Mouse (Mus musculus) limb, embryonic 14.5 days (tissue): ENCODE measurements at regions not wholly inside any gene's neighbourhood (a gene's known extent, or its start where the extent isn't known, plus 50 kb on each side); places are given as distances from the start of the nearest gene placed in this dataset.

Experiments
- ATAC-seq: fragments of 200-750 bp; cut with Nextera tagmentation; 2 replicates; pipeline ENCODE4 v1.8.0; 2017; ENCODE audit warnings: low read depth, moderate number of reproducible peaks, moderate TSS enrichment; ENCODE audit not compliant: low FRiP score
- DNase-seq: peaks from one replicate; pipeline ENCODE4 v3.0.0-alpha.2; 2015; ENCODE audit warnings: low spot score
- H3K27ac ChIP-seq: fragments of 300-500 bp; sonication (generic); replicated peaks from 2 replicates; pipeline ENCODE4 v1.5.1; 2014; ENCODE audit warnings: low read depth, mild to moderate bottlenecking, low read length, moderate library complexity, mixed read lengths
- H3K27me3 ChIP-seq: fragments of 300-500 bp; sonication (generic); 2 replicates; pipeline ENCODE4 v1.6.1; 2014; ENCODE audit warnings: low read length, mixed read lengths; ENCODE audit not compliant: control insufficient read depth, insufficient read depth
- H3K36me3 ChIP-seq: fragments of 300-500 bp; sonication (generic); 2 replicates; pipeline ENCODE4 v1.6.1; 2014; ENCODE audit warnings: mild to moderate bottlenecking, low read length, moderate library complexity, mixed read lengths; ENCODE audit not compliant: control insufficient read depth, insufficient read depth
- H3K4me1 ChIP-seq: fragments of 300-500 bp; sonication (generic); 2 replicates; pipeline ENCODE4 v1.6.1; 2014; ENCODE audit warnings: antibody characterized with exemption, low read length, mixed read lengths; ENCODE audit not compliant: control insufficient read depth, insufficient read depth
- H3K4me2 ChIP-seq: fragments of 300-500 bp; sonication (generic); replicated peaks from 2 replicates; pipeline ENCODE4 v1.6.1; 2014; ENCODE audit warnings: low read depth, mild to moderate bottlenecking, low read length, moderate library complexity; ENCODE audit not compliant: severe bottlenecking
- H3K4me3 ChIP-seq: fragments of 300-500 bp; sonication (generic); replicated peaks from 2 replicates; pipeline ENCODE4 v1.5.1; 2014; ENCODE audit warnings: low read length
- H3K9ac ChIP-seq: fragments of 300-500 bp; sonication (generic); 2 replicates; pipeline ENCODE4 v1.6.1; 2014; ENCODE audit warnings: mild to moderate bottlenecking, low read depth, low read length, moderate library complexity; ENCODE audit not compliant: severe bottlenecking
- H3K9me3 ChIP-seq: fragments of 300-500 bp; sonication (generic); 2 replicates; pipeline ENCODE4 v1.6.1; 2016; ENCODE audit warnings: low read length; ENCODE audit not compliant: control insufficient read depth
- POLR2A ChIP-seq: fragments of 200-500 bp; IDR thresholded peaks from 2 replicates; pipeline ENCODE4 v1.8.0; 2012; ENCODE audit warnings: inconsistent platforms, mild to moderate bottlenecking, moderate library complexity, borderline replicate concordance; ENCODE audit not compliant: insufficient read depth, insufficient read length; ENCODE audit errors: extremely low read depth
- WGBS: fragments of 180-500 bp; shearing (Covaris S2); extraction: QIAGEN DNeasy Blood & Tissue Kit; methylation state at CpG from one replicate; pipeline ENCODE4 v1.1.7; 2014; 5-methylcytosine and 5-hydroxymethylcytosine counted together

DNA sequence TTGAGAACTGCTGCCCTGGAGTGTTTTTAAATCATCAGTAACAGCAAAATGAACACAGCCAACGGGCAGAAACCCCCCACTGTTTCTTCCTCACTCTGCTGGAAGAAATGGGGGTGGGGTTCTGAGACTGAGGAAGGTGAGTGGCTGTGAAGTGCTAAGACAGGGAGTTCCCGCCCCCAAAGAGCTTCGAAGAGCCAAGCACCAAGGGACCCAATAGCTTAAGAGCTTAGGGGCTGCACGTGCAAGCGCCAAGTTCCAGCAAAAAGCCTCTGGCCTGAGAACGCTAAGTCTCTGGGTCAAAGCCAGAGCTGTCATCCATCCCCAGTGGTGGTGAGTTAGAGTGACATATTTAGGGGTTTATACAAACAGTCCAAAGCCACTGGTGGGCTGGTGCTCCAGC, 55.1 kb upstream of the Pcbd1 start:
- Histone ChIP-seq H3K36me3 (no peaks in the 10 kb centered on the region), H3K4me2 (no peak overlapping the region), H3K9me3 (no peaks in the 10 kb centered on the region), H3K9ac (no peak overlapping the region), H3K4me3 (no peak overlapping the region), H3K4me1 (no peaks in the 10 kb centered on the region), H3K27me3 (no peaks in the 10 kb centered on the region), H3K27ac (no peak overlapping the region)
- ATAC-seq (peak; percentile 23; the same call in 1 of the 2 replicates), DNase-seq (peak; percentile 17)
- WGBS: 29% methylated on average over 6 of the region's 6 CpGs
- no peak for TF ChIP-seq POLR2A

- H3K4me3 ChIP-seq: no peak overlapping the region
- no peak overlapping the region for H3K27ac ChIP-seq
- WGBS: 81% methylated on average over 5 of the region's 5 CpGs
- no peak overlapping the region for H3K9ac ChIP-seq
- no peak for TF ChIP-seq POLR2A
- no peaks in the 10 kb centered on the region for H3K27me3 ChIP-seq
- H3K4me2 ChIP-seq: no peak overlapping the region
- no peak for DNase-seq
- ATAC-seq: no peak
- no peaks in the 10 kb centered on the region for H3K9me3 ChIP-seq
- no peaks in the 10 kb centered on the region for H3K36me3 ChIP-seq
- H3K4me1 ChIP-seq: no peaks in the 10 kb centered on the region
Observed at GRCm38 (mm10) chr10:61028598-61028997, 60.5 kb upstream of the Pcbd1 start.

DNA sequence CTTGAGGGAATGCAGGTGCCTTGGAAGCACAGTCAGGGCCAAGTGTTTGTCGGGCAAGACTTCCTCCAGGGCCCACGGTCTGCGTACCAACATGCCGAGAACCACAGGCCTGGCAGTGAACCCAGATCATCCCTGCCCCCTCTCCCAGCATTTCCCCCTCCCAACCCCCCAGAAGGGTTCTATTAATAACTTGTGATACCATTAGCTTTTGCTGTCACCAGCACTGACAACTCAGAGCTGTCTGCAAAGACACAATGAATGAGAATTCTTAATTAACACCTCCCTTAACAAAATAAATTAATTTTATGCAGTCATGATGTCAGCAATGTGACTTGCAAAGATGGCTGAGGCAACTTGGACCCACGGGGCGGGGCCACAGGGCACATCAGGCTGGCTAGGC, 61.9 kb upstream of the Pcbd1 start:
- 83% methylated on average over 6 of the region's 6 CpGs for WGBS

DNA sequence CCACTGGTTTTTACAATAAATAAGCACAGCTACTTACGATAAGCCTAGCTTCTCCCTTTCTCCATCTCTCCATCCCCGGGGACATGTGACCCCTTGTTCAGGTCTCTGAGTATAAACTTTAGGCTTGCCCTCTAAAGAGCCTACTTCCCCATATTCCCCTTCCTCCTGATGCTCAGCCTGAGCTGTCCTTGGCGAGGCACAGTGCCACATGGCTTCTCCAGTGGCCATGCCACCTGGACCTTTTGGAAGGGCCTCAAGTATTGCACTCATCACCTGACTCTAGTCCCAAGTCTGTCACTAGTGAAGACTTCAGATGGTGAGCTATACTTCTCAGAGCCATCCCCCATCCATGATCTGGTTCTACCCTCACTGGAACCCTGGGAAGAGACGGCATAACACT, 64.1 kb upstream of the Pcbd1 start:
- Histone ChIP-seq H3K4me1 (no peaks in the 10 kb centered on the region), H3K9ac (no peak overlapping the region), H3K4me2 (no peak overlapping the region), H3K9me3 (no peaks in the 10 kb centered on the region), H3K36me3 (no peaks in the 10 kb centered on the region), H3K4me3 (no peak overlapping the region), H3K27ac (no peak overlapping the region), H3K27me3 (no peaks in the 10 kb centered on the region)
- ATAC-seq (no peak), DNase-seq (no peak)
- TF ChIP-seq POLR2A: no peak
- 74% methylated on average over 4 of the region's 4 CpGs for WGBS

More for the DNA sequence above, 61.9 kb upstream of the Pcbd1 start:
- DNase-seq (no peak), ATAC-seq (no peak)
- Histone ChIP-seq H3K27me3 (no peaks in the 10 kb centered on the region), H3K4me1 (no peaks in the 10 kb centered on the region), H3K36me3 (no peaks in the 10 kb centered on the region), H3K9ac (no peak overlapping the region), H3K9me3 (no peaks in the 10 kb centered on the region), H3K4me2 (no peak overlapping the region), H3K4me3 (no peak overlapping the region), H3K27ac (no peak overlapping the region)
- TF ChIP-seq POLR2A: no peak

DNA sequence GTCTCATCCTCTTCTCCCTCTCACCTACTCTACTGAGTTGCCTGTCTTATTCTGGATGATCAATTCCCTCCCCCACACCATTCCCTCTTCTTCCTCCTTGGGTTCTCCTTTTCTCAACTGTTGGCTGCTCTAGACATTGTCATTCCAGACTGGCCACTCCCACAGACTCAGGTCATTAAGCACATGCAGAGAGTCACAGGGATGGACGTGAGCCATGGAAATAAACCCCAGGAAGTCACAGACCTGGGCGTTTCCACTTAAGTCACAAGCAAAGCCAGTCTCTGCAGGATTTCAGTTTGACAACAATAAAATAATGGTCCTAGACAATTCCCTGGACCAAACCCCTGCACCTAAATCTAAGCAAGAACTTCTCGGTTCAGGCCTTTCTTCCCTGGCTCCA, 65.0 kb upstream of the Pcbd1 start:
- no peak for ATAC-seq
- no peak overlapping the region for H3K9ac ChIP-seq
- H3K4me2 ChIP-seq: no peak overlapping the region
- H3K36me3 ChIP-seq: no peaks in the 10 kb centered on the region
- H3K4me1 ChIP-seq: no peaks in the 10 kb centered on the region
- H3K27me3 ChIP-seq: no peaks in the 10 kb centered on the region
- WGBS: 40% methylated on average over 3 of the region's 3 CpGs
- no peak for TF ChIP-seq POLR2A
- H3K27ac ChIP-seq: no peak overlapping the region
- H3K9me3 ChIP-seq: no peaks in the 10 kb centered on the region
- DNase-seq: no peak
- no peak overlapping the region for H3K4me3 ChIP-seq

DNA sequence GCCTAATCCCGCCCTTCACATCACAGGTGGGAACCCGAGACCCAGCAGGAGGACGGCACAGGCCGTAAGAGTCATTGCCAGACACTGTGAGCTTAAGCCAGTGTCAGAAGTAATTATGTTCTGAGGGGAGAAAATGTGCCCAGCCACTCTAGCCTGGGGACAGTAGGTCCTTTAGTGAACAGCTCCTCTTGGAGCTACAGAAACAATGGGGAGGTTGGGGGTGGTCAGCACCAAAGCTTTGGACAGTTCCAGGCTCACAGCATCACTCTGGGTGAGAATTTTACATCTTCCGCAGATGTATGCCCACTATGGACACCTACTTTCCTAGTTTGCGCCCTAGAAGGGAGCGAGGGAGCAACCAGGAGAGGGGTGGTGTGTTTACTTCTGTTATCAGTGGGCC, 65.7 kb upstream of the Pcbd1 start:
- Histone ChIP-seq H3K9me3 (no peaks in the 10 kb centered on the region), H3K4me3 (no peak overlapping the region), H3K27ac (no peak overlapping the region), H3K27me3 (no peaks in the 10 kb centered on the region), H3K4me2 (no peak overlapping the region), H3K9ac (no peak overlapping the region), H3K4me1 (no peaks in the 10 kb centered on the region), H3K36me3 (no peaks in the 10 kb centered on the region)
- no peak for TF ChIP-seq POLR2A
- no peak for ATAC-seq
- DNase-seq: peak; percentile 67
- WGBS: 25% methylated on average over 7 of the region's 7 CpGs
